Mouse (Mus musculus): Measurements from ENCODE around the gene Mex3b. TPM values are rescaled to one million over a fixed set of nuclear protein-coding genes. Genes with fewer than 3 reads are reported as not detected.

Gene Mex3b
- 130 and 152 TPM in 2 replicates for polyA plus RNA-seq (2012; rRNA removed)

DNA sequence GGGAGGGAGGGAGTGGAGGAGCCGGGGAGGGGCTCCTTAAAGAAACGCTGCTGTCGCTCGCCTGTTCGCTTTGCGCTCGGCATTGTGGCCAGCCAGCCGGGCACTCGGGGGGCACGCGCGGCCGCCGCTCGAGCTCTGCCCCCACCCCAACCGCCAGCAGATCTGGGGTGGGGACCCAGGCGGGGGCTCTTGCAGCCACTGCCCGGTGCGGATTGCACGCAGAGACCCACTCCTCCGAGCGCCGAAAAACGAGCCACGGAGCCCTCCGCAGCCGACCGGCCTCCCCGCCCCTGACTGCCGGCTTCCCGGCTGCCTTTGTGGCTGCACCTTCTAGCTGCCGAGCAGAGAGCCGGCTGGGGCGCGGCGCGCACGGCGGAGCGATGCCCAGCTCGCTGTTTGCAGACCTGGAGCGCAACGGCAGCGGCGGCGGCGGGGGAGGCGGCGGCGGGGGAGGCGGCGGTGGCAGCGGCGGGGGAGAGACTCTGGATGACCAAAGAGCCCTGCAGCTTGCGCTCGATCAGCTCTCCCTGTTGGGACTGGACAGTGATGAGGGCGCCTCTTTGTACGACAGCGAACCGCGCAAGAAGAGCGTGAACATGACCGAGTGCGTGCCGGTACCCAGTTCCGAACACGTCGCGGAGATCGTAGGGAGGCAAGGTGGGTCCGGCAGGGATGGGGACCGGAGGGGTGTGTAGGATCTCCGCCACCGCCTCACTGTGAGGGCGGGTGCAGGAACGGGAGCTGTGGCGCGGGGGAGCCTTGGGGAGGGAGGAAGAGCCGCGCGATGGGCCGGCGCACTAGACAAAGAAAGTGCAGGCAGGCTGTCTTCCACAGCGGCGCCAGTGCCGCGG, at the start of gene Mex3b:
Mex3b (plus strand) TSS at position 63 of the 851 bp plus-strand sequence.

Other genes with a start within 250 kb of the Mex3b start
- gene Saxo2, start 218.8 kb upstream of the Mex3b start, polyA plus RNA-seq (2012; rRNA removed): 10.4 and 11.3 TPM in 2 replicates
- 10.4 and 11.0 TPM in 2 replicates for gene Efl1, start 218.7 kb upstream of the Mex3b start, polyA plus RNA-seq (2012; rRNA removed)

Measured in central nervous system, embryonic 14 days (tissue).